Mouse (Mus musculus) heart, postnatal 25 days (tissue): ENCODE measurements around the gene Frmd4b. TPM values are rescaled to one million over a fixed set of nuclear protein-coding genes. Genes with fewer than 3 reads are reported as not detected.
A peak's percentile ranks its signal among the peaks of the same experiment; 100 is the strongest.

Source experiments
- DNase-seq: peaks from one replicate; pipeline ENCODE4 v3.0.0; 2022; ENCODE audit warnings: low spot score
- intact Hi-C: fragments of 180-260 bp; cut with DNase I; formaldehyde crosslinking; loops from one replicate; pipeline ENCODE4 v1.15.1; 2025
- total RNA-seq, 2 experiments: library from RNA; stranded (reverse); gene quantifications; 2 replicates each; pipeline ENCODE4 v1.2.3; 2021

Frmd4b gene
- total RNA-seq, 2 experiments from 2014 or later = 14.4 to 19.8 TPM

DNA sequence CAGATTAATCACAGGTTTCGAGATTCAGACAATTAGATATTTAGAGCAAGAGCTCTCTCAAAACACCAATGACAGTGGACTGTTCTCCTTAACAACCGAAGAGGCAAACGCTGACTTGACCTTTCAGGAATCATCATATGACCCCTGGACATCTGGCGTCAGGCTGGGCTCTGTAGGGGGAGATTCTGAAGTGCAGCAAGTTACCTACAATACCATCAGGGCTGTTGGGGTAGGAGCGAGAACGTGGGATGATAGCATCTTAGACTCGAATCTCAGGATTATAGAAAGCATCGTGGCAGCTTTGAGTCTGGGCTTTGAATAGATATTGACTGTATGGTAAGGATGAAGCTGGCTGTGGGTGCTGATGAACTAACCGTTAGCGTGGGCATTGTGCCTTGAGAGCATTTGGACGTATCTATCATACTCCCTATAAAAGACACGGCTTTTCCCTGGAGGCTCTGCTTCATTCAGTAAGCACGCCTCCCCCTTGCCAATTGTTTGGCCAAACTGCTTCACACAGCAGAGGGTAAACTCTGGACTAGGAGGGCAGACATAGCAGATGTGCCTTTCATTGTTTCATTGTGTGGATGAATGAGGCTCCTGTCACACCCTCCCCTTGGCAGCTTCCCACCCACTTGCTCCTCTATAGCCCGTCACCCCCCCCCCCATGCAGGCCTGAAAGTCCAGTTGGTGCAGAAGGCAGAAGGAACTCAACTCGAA is 88.2 kb downstream of the Frmd4b start:
- no peak for DNase-seq
- intact Hi-C loops = loop anchor here (5.0 kb wide), 1 partner anchor 382 kb away; the partner anchor contains the start of gene Eogt

DNA sequence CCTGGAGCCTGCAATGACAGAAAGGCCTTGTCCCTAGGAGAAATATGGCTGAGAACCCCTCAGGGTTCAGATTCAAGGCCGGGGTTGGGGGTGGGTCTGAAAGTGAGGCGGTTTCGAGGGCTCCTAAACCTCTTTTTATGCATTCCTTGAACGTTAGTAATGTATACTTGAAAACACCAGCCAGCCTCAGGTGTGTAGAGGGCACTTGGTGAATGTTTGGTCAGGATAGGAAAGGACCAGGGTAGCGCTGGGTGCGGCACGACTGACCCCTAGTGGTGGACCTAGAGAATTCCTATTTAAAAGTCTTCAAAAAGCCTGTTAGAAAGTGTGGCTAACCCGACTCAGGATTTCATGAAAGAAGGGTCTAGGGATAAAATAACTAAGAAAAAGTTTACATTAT is 91.2 kb downstream of the Frmd4b start:
- DNase-seq = no peak
- intact Hi-C loops = loop anchor here (1.0 to 5.0 kb wide), 3 partner anchors 215 to 379 kb away; partner anchors contain the start of gene Eogt

DNA sequence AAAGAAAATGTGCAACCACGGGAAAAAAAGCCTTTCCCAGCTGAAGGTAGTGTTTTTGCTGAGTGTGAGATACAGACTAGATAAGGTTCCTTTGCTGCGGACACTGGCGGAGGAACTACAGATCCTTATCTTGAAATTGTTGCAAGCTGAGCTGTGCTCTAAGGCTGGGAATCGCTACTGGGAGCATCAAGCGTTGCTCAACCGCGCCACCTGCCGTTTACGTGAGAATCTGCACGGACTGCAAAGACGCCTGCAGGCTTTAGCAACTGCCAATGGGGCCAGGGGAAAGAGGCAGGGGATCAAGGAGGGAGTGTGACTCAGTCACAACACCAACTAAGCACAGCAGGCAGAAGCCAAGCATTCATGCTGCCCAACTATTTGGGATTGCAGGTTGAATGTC is 94.2 kb downstream of the Frmd4b start:
- intact Hi-C loops = no loop called here
- peak; percentile 40 for DNase-seq

DNA sequence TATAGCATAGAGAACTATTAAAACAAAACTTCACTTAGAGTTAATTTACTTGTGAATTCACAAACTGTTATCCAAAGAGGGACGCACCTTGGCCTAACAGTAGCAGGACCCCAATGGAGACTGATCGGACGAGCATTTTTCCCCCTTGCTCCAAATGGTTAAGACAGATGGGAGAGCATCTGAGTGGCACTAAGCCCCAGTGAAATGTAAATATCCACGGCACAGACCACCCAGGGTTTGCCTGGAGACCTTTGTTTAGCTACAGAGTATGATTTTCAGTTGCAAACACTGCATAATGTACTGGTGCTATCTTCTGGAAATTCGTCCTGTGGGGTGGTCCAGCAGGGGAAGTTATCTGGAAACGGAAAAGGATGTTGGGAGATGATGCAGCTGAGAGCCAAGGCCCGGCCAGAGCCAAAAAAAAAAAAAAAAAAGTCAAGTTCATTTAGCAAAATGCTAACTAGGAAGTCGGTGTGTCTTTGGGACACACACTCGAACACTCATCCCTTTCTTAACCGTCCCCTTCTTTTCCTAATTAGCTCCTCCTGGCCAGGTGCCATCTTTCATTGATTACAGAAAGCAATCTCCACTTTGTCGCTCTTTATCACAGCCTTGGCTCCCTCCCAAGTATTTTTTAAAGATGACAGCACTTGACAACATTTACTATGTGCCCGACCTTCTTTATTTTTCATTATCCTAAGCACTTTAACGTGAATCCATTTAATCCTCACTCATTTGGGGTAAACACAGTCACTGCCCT is 95.9 kb downstream of the Frmd4b start:
- intact Hi-C loops = loop anchor here (2.0 kb wide), 2 partner anchors 15 to 63 kb away; no protein-coding TSS in a partner anchor
- no peak for DNase-seq

- no peak for DNase-seq
- intact Hi-C loops = loop anchor here (2.0 kb wide), 2 partner anchors 14 to 62 kb away; no protein-coding TSS in a partner anchor
Measured at GRCm38 (mm10) chr6:97520566-97520965, 96.8 kb downstream of the Frmd4b start.

DNA sequence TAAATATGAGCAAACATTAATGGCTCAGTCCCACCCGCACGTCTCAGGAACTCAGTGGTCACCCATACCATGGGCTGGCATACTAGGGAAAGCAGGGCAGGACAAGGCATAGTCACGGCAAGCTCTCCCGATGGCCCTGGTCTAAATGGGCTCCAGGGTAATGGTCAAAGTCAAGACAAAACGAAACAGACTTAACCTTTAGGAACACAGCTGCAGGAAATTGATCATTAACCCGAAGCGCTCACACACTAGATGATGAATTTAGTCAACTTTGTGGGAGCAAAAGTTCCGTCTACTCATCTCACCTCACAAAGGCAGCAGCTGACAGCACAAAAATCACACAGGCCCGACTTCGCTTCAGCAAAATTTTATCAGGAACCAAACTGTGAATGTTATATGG is 97.8 kb downstream of the Frmd4b start:
- DNase-seq = no peak
- intact Hi-C loops = no loop called here

GRCm38 (mm10) chr6:97518467-97518866 is 98.9 kb downstream of the Frmd4b start:
- intact Hi-C loops = no loop called here
- no peak for DNase-seq

DNA sequence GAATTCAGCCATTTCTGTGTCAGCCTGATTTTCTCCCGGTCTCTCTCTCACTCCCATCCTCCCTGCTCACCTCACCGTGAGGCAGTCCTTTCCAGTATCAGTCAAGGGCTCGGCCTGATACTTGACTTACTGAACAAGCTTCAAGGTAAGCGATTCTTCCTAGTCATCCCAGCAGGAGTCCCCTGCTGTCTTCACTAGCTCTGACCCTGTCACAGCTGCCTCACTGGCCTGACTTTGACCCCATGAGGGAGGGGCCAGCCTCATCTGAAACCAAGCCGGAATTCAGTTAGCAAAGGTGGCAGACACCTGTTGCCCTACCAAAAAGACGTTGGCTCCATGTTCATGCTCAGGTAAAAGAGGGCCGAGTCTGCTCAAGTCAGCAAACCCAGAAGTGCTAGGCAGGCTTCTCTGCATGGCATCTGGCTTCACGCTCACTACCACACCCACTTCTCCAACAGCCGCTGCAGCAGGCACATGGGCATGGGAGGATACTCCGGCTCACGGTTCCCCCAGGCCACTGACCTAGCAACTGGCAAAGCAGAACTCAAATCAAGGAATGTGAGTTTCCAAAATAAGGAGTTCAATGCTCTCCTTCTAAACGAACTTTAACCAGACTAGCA is 99.6 kb downstream of the Frmd4b start:
- intact Hi-C loops = no loop called here
- DNase-seq = no peak

DNA sequence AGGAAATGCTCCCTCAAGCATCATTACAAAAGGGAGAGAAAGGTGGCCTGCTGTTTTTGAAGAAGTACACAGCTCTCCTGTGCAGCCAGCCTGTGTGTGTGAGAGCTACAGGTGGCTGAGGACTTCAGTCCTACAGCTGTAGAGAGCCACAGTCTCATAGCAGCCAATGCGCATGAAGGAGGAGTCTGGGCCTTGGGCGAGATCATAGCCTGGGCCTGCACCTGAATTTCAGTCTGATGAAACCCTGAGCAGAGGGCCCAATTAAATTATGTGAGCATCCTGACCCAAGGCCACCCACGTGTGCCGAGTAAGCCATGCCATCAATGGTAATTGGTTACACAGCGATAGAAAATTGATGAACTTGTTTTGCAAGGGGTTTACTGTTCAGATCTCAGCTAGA is 100.4 kb downstream of the Frmd4b start:
- intact Hi-C loops = no loop called here

GRCm38 (mm10) chr6:97510771-97511170 is 106.6 kb downstream of the Frmd4b start:
- DNase-seq = no peak
- intact Hi-C loops = no loop called here

More for the DNA sequence above, 100.4 kb downstream of the Frmd4b start:
- no peak for DNase-seq

- intact Hi-C loops = loop anchor here (5.0 kb wide), 1 partner anchor 47 kb away; no protein-coding TSS in a partner anchor
- no peak for DNase-seq
Measured at GRCm38 (mm10) chr6:97509434-97509833, 107.9 kb downstream of the Frmd4b start.

- DNase-seq = no peak
- intact Hi-C loops = loop anchor here (5.0 kb wide), 1 partner anchor 46 kb away; no protein-coding TSS in a partner anchor
Measured at GRCm38 (mm10) chr6:97508480-97508879, 108.9 kb downstream of the Frmd4b start.

DNA sequence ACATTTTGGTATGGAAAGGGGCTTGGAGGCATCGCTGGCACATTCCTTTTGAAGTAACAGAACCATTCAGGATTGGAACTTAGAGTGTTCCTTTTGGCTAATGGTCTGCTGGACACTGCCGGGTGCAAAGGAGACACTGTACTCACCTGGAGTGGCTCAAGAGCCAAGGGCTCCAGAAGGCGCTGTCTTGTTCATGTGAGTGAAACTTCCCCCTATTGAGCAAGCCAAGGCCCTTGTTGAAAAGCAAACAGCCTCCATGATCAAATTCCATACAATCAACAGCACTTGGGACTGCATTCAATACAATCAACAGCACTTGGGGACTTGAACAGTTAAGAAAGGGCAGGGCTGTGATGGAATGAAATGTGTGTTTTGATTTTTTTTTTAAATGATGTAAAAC is 109.4 kb downstream of the Frmd4b start:
- intact Hi-C loops = loop anchor here (2.0 to 5.0 kb wide), 2 partner anchors 13 to 46 kb away; no protein-coding TSS in a partner anchor
- DNase-seq = no peak

DNA sequence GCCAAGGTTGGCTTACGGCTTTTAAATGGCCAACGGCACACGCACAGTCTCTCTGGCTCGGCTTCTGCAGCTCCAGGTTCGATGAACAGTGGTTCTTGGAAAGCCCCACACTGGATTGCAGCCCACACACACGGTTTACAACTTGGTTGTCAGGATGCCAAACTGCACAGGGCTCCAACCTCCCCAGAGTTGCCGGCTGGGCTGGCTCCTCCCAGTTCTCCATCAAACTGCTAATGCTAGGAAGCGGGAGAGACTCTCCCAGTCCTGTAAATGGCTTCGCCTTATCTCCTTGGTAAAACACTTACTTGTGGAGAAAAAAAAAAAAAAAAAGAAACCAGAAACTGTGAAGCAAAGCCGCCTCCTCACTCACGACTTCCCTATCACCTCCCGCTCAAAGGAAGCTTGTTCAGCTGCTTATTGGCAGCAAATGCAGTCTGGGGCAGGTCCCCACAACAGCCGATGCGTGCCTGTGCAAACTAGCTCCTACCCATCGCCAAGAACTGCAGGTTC is 111.1 kb downstream of the Frmd4b start:
- intact Hi-C loops = loop anchor here (2.0 to 5.0 kb wide), 2 partner anchors 15 to 44 kb away; no protein-coding TSS in a partner anchor
- DNase-seq = peak; percentile 72

DNA sequence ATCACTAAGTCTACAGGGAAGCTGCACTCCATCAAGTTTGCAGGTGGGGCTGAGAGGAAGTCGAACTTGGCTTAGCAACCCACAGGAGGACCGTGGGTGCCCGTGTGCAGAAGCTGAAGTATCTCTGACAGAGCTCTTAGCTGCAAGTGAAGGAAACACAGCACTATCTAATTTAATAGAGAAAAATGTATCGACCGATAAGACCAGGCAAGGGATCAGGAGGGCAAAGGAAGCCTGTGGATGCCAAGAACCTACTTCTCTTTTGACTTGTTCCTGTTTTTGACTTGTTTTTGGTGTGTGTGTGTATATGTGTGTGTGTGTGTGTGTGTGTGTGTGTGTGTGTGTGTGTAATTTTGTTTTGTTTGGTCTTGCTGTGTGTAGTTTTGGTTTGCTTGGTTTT is 112.7 kb downstream of the Frmd4b start:
- no peak for DNase-seq
- intact Hi-C loops = loop anchor here (2.0 to 5.0 kb wide), 2 partner anchors 42 to 86 kb away; no protein-coding TSS in a partner anchor

- no peak for DNase-seq
- intact Hi-C loops = no loop called here
Measured at GRCm38 (mm10) chr6:97501000-97501399, 116.3 kb downstream of the Frmd4b start.

DNA sequence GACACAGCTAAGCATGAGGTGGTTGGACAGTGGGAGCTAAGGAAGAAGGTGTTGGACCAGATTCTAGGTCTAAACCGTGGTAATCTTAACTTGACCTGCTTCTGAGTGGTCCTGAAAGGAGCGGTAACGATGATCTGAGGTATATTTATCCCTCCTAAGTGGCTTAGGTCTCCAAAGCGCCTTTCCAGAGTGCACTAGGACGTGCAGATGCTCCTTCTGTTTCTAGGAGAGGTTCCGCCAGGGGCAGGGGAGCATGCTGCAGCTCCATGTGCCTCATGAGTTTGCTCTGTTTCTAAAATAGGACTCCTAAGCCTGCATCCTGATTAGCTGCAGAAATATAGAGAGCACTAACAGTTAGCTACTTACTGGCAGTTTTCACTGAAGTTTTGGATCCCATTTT is 117.1 kb downstream of the Frmd4b start:
- DNase-seq = no peak
- intact Hi-C loops = no loop called here

GRCm38 (mm10) chr6:97496002-97496401 is 121.3 kb downstream of the Frmd4b start:
- intact Hi-C loops = no loop called here
- DNase-seq = no peak

GRCm38 (mm10) chr6:97491065-97491464 is 126.3 kb downstream of the Frmd4b start:
- intact Hi-C loops = no loop called here
- DNase-seq = no peak

DNA sequence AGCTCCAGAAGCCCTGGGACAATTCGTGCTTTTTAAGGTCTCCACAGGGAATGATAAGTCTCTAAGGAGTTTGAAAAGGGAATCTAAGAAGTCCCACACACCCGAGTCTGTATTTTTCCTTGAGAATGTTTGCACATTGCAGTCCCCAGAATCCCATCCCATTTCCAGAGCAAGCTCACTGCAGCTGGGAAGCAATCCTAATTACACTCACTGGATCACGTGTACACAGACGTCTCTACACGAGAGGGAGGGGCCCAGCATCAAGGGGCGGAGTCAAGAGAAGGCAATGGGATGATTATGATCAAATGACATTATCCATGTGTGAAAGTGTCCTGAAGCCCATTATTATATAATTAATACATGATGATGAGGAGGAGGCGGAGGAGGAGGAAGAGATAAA is 128.5 kb downstream of the Frmd4b start:
- intact Hi-C loops = loop anchor here (5.0 kb wide), 1 partner anchor 67 kb away; no protein-coding TSS in a partner anchor
- DNase-seq = peak; percentile 34
